Mouse (Mus musculus): ENCODE data around the gene Sprr3. TPM values are rescaled to one million over a fixed set of nuclear protein-coding genes. Genes with fewer than 3 reads are reported as not detected.

The Sprr3 gene
- not detected for polyA plus RNA-seq (2014; fragmentation: Illumina TruSeq; extraction: RNeasy Lipid Tissue Mini Kit (QIAGEN cat#74804); ENCODE audit: low read depth, low replicate concordance)

DNA sequence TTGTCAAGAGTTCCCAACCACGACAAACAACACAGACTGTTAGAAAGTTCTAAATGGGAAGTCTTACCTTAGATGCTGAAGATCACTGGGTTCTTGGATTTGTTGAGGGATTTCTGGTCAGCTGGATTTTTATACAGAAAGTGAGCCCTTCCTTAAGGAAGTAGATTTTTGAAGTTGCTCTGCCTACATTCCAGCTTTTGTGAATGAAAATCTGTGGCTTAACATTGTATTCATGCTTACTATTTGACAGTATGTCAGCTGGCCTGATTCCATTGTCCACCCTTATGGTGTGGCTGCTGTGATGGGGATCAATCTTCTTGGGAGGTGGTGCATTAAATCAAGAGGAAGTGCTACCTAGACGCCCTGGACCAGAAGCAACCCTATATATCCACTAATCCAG is at the start of gene Sprr3:
TSS of gene Sprr3 (minus strand) at position 101 of the 400 bp plus-strand sequence.

DNA sequence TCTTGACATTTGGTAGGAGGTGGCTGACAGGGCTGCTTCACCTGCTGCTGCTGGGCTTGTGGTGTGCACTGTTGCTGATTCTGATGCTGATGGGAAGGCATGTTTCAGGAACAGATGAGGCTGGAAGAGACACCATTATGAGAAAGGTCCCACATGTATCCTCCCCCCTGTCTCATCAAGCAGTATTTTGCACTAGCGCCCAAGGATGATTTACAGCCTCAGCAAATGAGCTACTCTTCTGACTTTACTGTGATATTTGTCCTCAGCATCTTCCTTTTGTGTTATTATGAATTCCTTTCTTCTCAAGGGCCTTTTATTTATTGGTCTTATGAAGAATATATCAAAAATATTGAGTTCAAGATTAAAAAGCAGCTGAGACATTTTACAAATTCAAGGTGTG is 41.9 kb upstream of the Sprr3 start, which contains the start of gene Sprr4:
TSS of gene Sprr4 (minus strand) at position 101 of the 400 bp plus-strand sequence.

DNA sequence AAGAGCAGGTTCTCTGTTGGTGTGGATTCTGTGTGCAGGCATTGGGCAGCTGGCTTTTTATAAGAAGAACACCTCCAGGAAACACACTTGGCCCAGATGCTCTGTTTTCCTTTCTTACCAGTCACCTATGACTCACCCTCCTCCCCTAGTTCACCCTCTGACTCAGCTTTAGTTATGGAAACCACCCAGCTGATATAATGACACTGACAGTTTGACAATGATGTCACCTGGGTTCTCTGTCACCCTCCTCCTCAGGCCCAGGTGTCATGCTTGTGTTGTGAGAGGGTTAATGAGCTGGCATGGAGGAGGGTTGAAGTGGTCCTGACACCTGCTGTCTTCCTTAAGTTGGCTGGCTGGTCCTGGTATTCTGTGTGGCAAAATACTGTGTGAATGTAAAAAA is 27.3 kb upstream of the Sprr3 start, which contains the start of gene Sprr1a:
TSS of gene Sprr1a (minus strand) at position 33 of the 400 bp plus-strand sequence.

DNA sequence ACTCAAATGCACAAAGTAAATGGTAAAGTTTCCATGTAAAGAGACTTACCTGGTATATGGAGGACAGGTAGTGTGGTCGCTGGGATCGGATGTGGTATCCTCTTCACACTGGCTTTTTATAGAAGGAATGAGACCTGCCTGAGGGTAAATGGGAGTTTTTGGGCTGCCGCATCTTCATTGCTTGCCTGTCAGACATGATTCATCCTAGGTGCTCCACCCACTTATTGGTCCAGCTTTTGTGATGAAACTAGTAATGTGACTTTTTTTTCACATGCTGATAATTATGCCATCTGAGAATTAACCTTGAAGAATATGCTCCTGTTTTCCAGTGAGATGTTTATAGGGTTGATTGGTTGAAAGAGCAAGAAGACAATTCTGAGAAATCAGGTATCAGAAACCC is 19.8 kb downstream of the Sprr3 start, which contains the start of gene Sprr1b:
TSS of gene Sprr1b (minus strand) at position 101 of the 400 bp plus-strand sequence.

DNA sequence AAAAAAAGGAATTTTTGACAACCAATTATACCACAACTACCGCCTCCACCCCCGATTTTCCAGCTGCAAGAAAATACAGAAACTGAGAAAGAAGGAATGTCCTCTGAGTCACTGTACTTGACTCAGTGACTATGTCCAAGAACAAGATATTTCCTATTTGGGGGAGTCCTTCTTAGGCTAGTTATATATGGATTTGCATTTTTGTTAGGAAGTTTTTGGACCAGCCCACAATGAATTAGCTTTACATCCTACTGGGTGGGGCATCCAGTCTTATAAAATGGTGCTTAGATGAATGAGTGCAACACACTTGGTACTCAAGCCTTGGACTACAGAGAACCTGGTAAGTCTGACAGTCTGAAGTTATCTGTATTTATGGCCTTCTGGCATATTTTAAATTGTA is 26.2 kb downstream of the Sprr3 start, which contains the start of gene Sprr2k:
TSS of gene Sprr2k (plus strand) at position 301 of the 400 bp plus-strand sequence.

DNA sequence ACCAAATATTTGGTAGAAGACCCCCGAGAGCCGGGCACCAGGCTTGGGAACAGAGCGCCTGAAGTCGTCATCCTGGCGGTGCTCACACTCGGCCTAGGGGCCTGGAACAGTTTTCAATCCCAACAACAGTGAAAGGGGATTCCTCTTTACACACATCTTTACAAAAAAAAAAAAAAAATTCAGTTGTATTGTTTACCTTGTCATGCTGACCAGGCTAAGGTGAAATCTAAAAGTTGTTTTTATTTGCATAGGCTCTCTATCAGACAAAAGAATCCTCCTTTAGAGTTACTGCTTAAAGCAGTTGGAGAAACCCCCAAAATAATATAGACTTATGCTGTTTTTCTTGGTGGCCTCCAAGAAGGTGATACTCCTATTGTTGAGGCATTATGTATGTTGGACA is 29.2 kb downstream of the Sprr3 start, which contains the start of gene Gm9774:
TSS of gene Gm9774 (minus strand) at position 101 of the 400 bp plus-strand sequence.

DNA sequence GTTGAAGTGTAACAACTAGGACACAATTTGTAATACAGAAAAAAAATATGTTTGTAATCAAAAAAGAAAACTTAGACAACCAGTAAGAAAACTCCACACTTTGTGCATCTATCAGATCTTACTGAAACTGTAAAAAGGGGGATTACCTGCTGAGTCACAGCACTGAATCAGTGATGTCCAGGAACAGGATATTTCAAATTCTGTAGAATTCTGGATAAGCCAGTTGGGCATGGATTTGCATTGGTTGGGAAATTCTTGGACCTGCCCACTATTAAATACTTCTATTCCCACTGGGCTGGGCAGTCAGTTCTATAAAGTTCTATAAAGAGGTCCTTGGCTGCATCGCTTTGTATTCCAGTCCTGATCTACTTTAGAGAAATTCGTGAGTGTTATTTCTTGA is 40.7 kb downstream of the Sprr3 start, which contains the start of gene Sprr2j-ps:
TSS of gene Sprr2j-ps (plus strand) at position 301 of the 400 bp plus-strand sequence.

DNA sequence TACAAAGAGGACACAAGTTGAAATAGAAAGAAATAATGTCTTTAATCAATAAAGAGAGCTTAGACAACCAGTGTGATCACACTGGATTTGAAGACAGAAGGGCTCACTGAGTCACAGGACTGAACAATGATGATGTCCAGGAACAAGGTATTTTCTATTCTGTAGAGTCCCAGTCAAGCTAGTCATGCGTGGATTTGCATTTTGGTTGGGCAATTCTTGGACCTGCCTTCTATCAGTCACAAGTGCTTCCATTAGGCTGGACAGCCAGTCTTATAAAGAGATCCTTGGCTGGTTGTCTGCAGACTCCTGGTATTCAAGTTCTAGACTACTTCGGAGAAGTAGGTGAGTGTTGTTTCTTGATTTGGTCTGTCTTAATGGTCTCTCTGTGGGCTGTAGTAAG is 50.8 kb downstream of the Sprr3 start, which contains the start of gene Sprr2i:
TSS of gene Sprr2i (plus strand) at position 301 of the 400 bp plus-strand sequence.

Other genes starting within 250 kb of the Sprr3 start
- gene Sprr2a1, start 242.9 kb downstream of the Sprr3 start, polyA plus RNA-seq (2014; fragmentation: Illumina TruSeq; extraction: RNeasy Lipid Tissue Mini Kit (QIAGEN cat#74804); ENCODE audit: low read depth, low replicate concordance) = 1.1 TPM
- 11.2 TPM for gene Sprr2a2, start 242.8 kb downstream of the Sprr3 start, polyA plus RNA-seq (2014; fragmentation: Illumina TruSeq; extraction: RNeasy Lipid Tissue Mini Kit (QIAGEN cat#74804); ENCODE audit: low read depth, low replicate concordance)
- 0.85 TPM for gene Sprr2a3, start 173.3 kb downstream of the Sprr3 start, polyA plus RNA-seq (2014; fragmentation: Illumina TruSeq; extraction: RNeasy Lipid Tissue Mini Kit (QIAGEN cat#74804); ENCODE audit: low read depth, low replicate concordance)
- gene Sprr2b, start 142.1 kb downstream of the Sprr3 start, polyA plus RNA-seq (2014; fragmentation: Illumina TruSeq; extraction: RNeasy Lipid Tissue Mini Kit (QIAGEN cat#74804); ENCODE audit: low read depth, low replicate concordance) = not detected
- not detected for gene Sprr2d, start 119.6 kb downstream of the Sprr3 start, polyA plus RNA-seq (2014; fragmentation: Illumina TruSeq; extraction: RNeasy Lipid Tissue Mini Kit (QIAGEN cat#74804); ENCODE audit: low read depth, low replicate concordance)
- not detected for gene Sprr2e, start 106.6 kb downstream of the Sprr3 start, polyA plus RNA-seq (2014; fragmentation: Illumina TruSeq; extraction: RNeasy Lipid Tissue Mini Kit (QIAGEN cat#74804); ENCODE audit: low read depth, low replicate concordance)
- not detected for gene Sprr2f, start 93.5 kb downstream of the Sprr3 start, polyA plus RNA-seq (2014; fragmentation: Illumina TruSeq; extraction: RNeasy Lipid Tissue Mini Kit (QIAGEN cat#74804); ENCODE audit: low read depth, low replicate concordance)
- not detected for gene Sprr2h, start 73.0 kb downstream of the Sprr3 start, polyA plus RNA-seq (2014; fragmentation: Illumina TruSeq; extraction: RNeasy Lipid Tissue Mini Kit (QIAGEN cat#74804); ENCODE audit: low read depth, low replicate concordance)
- gene Sprr2i, start 50.7 kb downstream of the Sprr3 start, polyA plus RNA-seq (2014; fragmentation: Illumina TruSeq; extraction: RNeasy Lipid Tissue Mini Kit (QIAGEN cat#74804); ENCODE audit: low read depth, low replicate concordance) = not detected
- not detected for gene Sprr2j-ps, start 40.6 kb downstream of the Sprr3 start, polyA plus RNA-seq (2014; fragmentation: Illumina TruSeq; extraction: RNeasy Lipid Tissue Mini Kit (QIAGEN cat#74804); ENCODE audit: low read depth, low replicate concordance)
- gene Gm9774, start 29.3 kb downstream of the Sprr3 start, polyA plus RNA-seq (2014; fragmentation: Illumina TruSeq; extraction: RNeasy Lipid Tissue Mini Kit (QIAGEN cat#74804); ENCODE audit: low read depth, low replicate concordance) = 4.8 TPM
- gene Sprr2k, start 26.1 kb downstream of the Sprr3 start, polyA plus RNA-seq (2014; fragmentation: Illumina TruSeq; extraction: RNeasy Lipid Tissue Mini Kit (QIAGEN cat#74804); ENCODE audit: low read depth, low replicate concordance) = not detected
- gene Sprr1b, start 19.9 kb downstream of the Sprr3 start, polyA plus RNA-seq (2014; fragmentation: Illumina TruSeq; extraction: RNeasy Lipid Tissue Mini Kit (QIAGEN cat#74804); ENCODE audit: low read depth, low replicate concordance) = not detected
- gene Sprr1a, start 27.2 kb upstream of the Sprr3 start, polyA plus RNA-seq (2014; fragmentation: Illumina TruSeq; extraction: RNeasy Lipid Tissue Mini Kit (QIAGEN cat#74804); ENCODE audit: low read depth, low replicate concordance) = 9.1 TPM
- gene Sprr4, start 41.8 kb upstream of the Sprr3 start, polyA plus RNA-seq (2014; fragmentation: Illumina TruSeq; extraction: RNeasy Lipid Tissue Mini Kit (QIAGEN cat#74804); ENCODE audit: low read depth, low replicate concordance) = not detected
- gene 2310046K23Rik, start 75.8 kb upstream of the Sprr3 start, polyA plus RNA-seq (2014; fragmentation: Illumina TruSeq; extraction: RNeasy Lipid Tissue Mini Kit (QIAGEN cat#74804); ENCODE audit: low read depth, low replicate concordance) = not detected
- gene Ivl, start 115.0 kb upstream of the Sprr3 start, polyA plus RNA-seq (2014; fragmentation: Illumina TruSeq; extraction: RNeasy Lipid Tissue Mini Kit (QIAGEN cat#74804); ENCODE audit: low read depth, low replicate concordance) = 0.24 TPM
- gene Smcp, start 130.3 kb upstream of the Sprr3 start, polyA plus RNA-seq (2014; fragmentation: Illumina TruSeq; extraction: RNeasy Lipid Tissue Mini Kit (QIAGEN cat#74804); ENCODE audit: low read depth, low replicate concordance) = 2.1 TPM
- not detected for gene 2210017I01Rik, start 148.8 kb upstream of the Sprr3 start, polyA plus RNA-seq (2014; fragmentation: Illumina TruSeq; extraction: RNeasy Lipid Tissue Mini Kit (QIAGEN cat#74804); ENCODE audit: low read depth, low replicate concordance)
- gene Lce6a, start 162.9 kb upstream of the Sprr3 start, polyA plus RNA-seq (2014; fragmentation: Illumina TruSeq; extraction: RNeasy Lipid Tissue Mini Kit (QIAGEN cat#74804); ENCODE audit: low read depth, low replicate concordance) = not detected
- not detected for gene Lce1a1, start 189.6 kb upstream of the Sprr3 start, polyA plus RNA-seq (2014; fragmentation: Illumina TruSeq; extraction: RNeasy Lipid Tissue Mini Kit (QIAGEN cat#74804); ENCODE audit: low read depth, low replicate concordance)
- not detected for gene Lce1b, start 198.2 kb upstream of the Sprr3 start, polyA plus RNA-seq (2014; fragmentation: Illumina TruSeq; extraction: RNeasy Lipid Tissue Mini Kit (QIAGEN cat#74804); ENCODE audit: low read depth, low replicate concordance)
- not detected for gene Lce1a2, start 211.6 kb upstream of the Sprr3 start, polyA plus RNA-seq (2014; fragmentation: Illumina TruSeq; extraction: RNeasy Lipid Tissue Mini Kit (QIAGEN cat#74804); ENCODE audit: low read depth, low replicate concordance)
- gene Lce1c, start 220.5 kb upstream of the Sprr3 start, polyA plus RNA-seq (2014; fragmentation: Illumina TruSeq; extraction: RNeasy Lipid Tissue Mini Kit (QIAGEN cat#74804); ENCODE audit: low read depth, low replicate concordance) = not detected
- not detected for gene Lce1d, start 228.5 kb upstream of the Sprr3 start, polyA plus RNA-seq (2014; fragmentation: Illumina TruSeq; extraction: RNeasy Lipid Tissue Mini Kit (QIAGEN cat#74804); ENCODE audit: low read depth, low replicate concordance)